Mouse (Mus musculus) spleen, postnatal 14 days (tissue): ENCODE measurements around the gene Zfp366.
"Not testable (repeated sequence)": the region's sequence is repeated elsewhere in the genome, so short reads cannot be mapped to it uniquely, and the experiment has no call there.

Experiments
- DNase-seq, 2 experiments: peaks; one replicate each; pipeline ENCODE4 v3.0.0; 2021 to 2022; ENCODE audit warnings: low spot score in 2 of 2

Zfp366 gene

GRCm38 (mm10) chr13:99184155-99184886 lies at the start of gene Zfp366:
Gene Zfp366, plus strand, starts transcription at chr13:99184823.
- DNase-seq: no peak

- DNase-seq: no peak
These were observed 46.0 kb upstream of the Zfp366 start for GRCm38 (mm10) chr13:99138351-99139255.

GRCm38 (mm10) chr13:99146355-99146871 lies 38.2 kb upstream of the Zfp366 start:
- DNase-seq: no peak

GRCm38 (mm10) chr13:99147645-99148111 lies 36.9 kb upstream of the Zfp366 start:
- no peak for DNase-seq

GRCm38 (mm10) chr13:99149551-99150305 lies 34.9 kb upstream of the Zfp366 start:
- no peak for DNase-seq

GRCm38 (mm10) chr13:99150626-99151025 lies 34.0 kb upstream of the Zfp366 start:
- no peak for DNase-seq

- DNase-seq: no peak
These were observed 33.5 kb upstream of the Zfp366 start for GRCm38 (mm10) chr13:99151121-99151520.

- no peak for DNase-seq
These were observed 32.2 kb upstream of the Zfp366 start for GRCm38 (mm10) chr13:99152305-99152930.

GRCm38 (mm10) chr13:99157709-99158108 lies 26.9 kb upstream of the Zfp366 start:
- DNase-seq: no peak

GRCm38 (mm10) chr13:99158773-99159172 lies 25.9 kb upstream of the Zfp366 start:
- no peak for DNase-seq

GRCm38 (mm10) chr13:99163071-99163470 lies 21.6 kb upstream of the Zfp366 start:
- DNase-seq: no peak

GRCm38 (mm10) chr13:99163521-99164359 lies 20.9 kb upstream of the Zfp366 start:
- DNase-seq: no peak

- no peak for DNase-seq
These were observed 20.3 kb upstream of the Zfp366 start for GRCm38 (mm10) chr13:99164360-99164759.

- no peak for DNase-seq
These were observed 15.2 kb upstream of the Zfp366 start for GRCm38 (mm10) chr13:99169401-99169800.

- no peak for DNase-seq
These were observed 14.3 kb upstream of the Zfp366 start for GRCm38 (mm10) chr13:99170337-99170736.

- DNase-seq: no peak
These were observed 10.8 kb upstream of the Zfp366 start for GRCm38 (mm10) chr13:99173849-99174248.

- DNase-seq: not testable (repeated sequence)
These were observed 1.8 kb upstream of the Zfp366 start for GRCm38 (mm10) chr13:99182828-99183227.

- no peak for DNase-seq
These were observed 1.2 kb upstream of the Zfp366 start for GRCm38 (mm10) chr13:99183257-99183895.

GRCm38 (mm10) chr13:99185573-99185972 lies 950 bp downstream of the Zfp366 start:
- DNase-seq: no peak
